Mouse (Mus musculus): Measurements from ENCODE around the gene Gpr1.

The Gpr1 gene

GRCm38 (mm10) chr1:63214271-63214558, at the start of gene Gpr1:
TSS of gene Gpr1 (minus strand) at chr1:63214543.
- no peak for DNase-seq

DNA sequence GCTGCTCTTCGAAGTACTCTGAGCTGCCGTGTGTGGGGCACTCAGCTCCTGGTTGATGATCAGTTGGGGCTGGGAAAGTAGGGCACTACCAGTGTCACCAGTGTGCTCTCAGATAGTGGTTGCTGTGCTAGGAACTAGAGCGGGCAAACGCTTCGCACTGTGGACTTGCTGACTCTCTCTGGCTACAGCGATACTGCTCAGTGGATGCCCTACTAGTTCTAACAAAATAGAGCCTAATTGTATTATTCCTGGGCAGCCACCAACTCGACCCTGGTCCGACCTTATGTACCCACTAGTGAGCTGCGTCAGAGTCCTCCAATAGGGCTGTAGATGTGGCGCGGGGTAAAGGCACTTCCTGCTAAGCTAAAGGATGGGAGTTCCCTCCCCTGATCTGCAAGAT, 49.3 kb upstream of the Gpr1 start:
- no peak for DNase-seq

GRCm38 (mm10) chr1:63261041-63261590, 46.8 kb upstream of the Gpr1 start:
- no peak for DNase-seq

- DNase-seq, result no peak
Observed at GRCm38 (mm10) chr1:63260742-63261033, 46.3 kb upstream of the Gpr1 start.

GRCm38 (mm10) chr1:63259916-63260741, 45.8 kb upstream of the Gpr1 start:
- DNase-seq, result no peak

GRCm38 (mm10) chr1:63259271-63259830, 45.0 kb upstream of the Gpr1 start:
- no peak for DNase-seq

DNA sequence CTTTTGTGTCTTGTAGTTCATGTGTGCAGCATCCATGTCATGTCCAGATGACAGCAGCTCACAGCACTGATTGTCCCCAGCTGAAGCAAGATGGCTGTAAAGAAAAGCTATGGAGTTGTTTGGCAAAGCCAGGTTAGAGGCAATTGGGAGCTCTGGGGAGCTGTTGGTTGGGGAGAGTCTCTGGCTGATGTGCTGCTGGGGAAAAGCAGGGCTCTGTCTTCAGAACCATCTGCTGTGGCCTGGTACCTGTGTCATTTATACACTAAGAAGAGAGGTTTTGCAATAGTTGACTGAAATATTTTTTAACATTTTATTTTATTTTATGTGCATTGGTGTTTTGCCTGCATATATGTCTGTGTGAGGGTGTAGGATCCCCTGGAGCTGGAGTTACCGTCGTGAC, 44.2 kb upstream of the Gpr1 start:
- DNase-seq, result no peak

GRCm38 (mm10) chr1:63256083-63256482, 41.7 kb upstream of the Gpr1 start:
- DNase-seq, result no peak

DNA sequence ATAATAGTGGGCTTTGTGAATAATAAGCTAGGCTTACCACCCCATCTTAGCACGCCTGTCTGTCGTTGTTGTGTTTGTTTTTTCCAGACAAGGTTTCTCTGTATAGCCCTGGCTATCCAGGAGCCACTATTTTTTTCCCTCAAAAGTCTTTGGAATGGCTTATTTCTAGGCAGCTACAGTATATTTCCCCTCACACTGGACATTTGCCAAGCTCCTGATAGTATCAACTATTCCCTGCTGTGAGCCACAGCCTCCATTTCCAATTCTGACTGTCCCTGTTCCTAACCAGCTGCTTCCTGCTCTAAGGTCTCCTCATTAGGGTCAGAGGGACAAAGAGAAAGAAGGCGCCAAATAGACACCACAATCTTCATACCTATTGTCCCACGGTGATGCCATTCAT, 40.8 kb upstream of the Gpr1 start:
- DNase-seq, result no peak

- DNase-seq, result no peak
Observed at GRCm38 (mm10) chr1:63253291-63253690, 38.9 kb upstream of the Gpr1 start.

DNA sequence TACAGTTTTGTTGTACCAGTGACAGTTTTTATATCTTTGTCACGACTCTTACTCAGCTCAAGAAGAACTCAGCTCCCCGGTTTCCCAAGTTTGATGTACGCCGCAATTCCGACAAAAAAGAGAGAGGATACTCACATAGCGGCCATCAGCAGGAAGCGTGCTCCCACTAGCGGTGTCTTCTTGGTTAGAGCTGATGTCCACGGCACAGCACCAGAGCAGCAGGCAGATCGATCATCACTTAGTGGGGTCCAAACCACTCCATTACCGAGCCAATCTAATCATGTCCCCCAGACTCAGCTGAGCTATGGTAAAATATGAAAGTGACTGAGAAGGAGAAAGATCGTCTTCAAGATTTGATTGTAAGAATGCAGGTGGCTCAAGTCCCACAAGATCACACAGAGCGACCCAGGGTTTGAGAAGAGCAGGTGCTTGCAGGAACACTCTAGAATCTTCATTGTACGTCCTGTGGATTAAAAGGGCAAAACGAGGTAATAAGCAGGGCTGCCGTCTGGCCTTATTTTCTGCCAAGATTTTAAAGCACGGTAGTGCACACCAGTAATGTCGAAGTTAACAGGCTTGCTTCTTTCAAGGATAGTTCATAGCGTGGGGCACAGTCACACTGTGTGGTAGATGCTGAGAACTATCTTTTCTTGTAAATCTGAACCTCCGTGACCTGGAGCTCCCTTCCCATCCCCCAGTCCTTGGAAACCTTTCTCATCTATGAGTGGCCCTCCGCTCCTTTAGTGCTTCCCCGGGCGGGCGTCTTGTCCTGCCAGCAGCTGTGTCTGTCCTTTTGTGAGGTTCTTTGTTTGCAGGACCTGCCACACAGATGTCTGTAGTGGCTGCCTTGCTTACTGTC, 38.2 kb upstream of the Gpr1 start:
- DNase-seq, result no peak

DNA sequence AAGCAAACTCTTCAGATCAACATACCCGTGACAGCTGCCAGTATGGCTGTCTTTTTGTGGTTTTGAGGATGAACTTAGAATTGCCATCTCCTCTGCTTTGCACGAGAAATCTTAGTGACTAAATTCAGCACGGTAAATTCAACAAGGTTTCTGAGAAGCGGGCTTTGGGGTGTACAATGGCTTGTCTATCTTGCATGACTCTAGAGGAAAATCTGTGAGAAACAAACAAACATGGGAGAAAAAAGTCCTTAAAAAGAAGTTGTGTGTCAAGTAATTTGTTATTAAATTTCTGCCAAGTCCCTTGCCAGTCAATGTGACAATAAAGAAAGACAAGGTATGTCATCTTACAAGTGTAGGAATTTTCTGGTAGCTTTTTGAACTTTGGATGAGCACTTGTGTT, 34.9 kb upstream of the Gpr1 start:
- no peak for DNase-seq

DNA sequence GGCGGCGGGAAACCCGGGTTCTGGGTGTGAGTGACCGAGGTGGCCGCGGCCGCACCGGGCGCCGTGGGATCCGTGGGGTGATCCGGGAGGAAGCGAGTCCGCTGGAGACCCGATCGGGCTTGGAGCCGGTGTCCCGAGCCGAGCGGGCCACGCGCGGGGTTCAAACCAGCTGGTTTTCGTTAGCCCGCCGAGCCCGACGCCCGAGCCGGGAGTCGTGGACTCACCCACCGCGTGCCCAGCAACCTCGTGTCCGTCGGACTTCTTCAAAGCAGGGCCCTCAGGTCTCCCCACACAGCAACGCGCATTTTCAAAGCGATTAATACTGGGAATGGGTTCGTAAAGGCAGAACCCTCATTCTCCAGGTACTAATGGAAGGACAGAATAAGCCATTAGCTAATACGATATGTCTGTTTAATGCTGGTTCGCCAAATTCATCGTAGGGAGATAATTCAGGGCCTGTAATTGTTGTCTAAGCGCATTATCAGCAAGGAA, 34.1 kb upstream of the Gpr1 start:
- DNase-seq, result no peak

DNA sequence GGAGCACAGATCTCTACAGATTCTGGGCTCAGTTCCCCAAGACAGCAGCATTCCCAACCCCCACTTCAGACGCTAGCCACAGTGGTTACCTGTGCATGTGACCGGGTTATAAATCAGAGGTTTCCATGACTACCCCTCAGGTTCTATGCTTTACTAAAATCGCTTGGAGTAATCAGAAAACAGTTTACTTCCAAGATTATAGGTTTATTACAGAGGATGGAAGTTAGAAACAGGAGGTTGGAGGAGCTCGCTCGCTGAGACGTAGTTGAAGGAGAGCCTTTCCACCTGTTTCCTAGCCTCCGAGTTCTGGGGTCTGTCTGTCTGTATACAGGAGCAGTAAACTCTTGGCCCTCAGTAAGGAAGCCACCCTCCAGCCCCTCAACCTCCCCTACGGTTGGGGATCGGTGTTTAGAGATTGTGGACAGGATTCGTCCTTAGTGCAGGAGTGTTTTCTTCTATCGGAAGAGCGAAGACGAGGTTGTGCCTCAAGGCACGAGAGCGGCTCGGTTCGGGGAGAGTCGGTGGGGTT, 33.6 kb upstream of the Gpr1 start:
- DNase-seq, result no peak

DNA sequence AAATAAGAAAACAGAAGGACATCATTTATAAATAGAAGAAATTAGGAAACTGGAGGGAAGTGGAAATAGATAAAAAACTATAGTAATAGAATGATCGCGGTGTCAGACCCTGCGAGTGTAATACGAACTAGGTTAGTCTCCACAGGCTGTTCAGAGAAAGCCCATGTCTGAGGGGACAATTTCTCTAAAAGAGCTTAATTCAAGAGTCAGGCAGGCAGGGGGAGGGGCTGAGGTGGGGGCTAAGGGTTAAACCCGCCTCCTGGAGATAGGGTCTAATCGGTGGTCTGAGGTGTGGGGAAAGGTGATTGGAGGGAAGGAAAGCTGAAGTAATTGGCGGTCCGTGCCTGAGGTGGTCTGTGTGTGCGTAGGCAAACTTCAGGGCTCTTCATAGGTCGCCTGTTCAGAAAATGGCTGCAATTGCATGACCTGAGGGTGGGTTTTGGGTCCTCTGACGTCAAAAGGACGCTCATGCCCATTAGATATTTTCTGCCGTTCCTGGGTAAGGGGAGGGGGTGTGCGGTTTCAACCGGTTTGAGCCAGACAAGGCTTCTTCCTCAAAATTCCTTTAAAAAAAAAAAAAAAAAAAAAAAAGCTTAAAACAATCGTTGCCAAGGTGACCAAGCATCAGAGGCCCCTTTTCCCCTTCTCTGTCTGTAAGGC, 32.6 kb upstream of the Gpr1 start:
- DNase-seq, result no peak

DNA sequence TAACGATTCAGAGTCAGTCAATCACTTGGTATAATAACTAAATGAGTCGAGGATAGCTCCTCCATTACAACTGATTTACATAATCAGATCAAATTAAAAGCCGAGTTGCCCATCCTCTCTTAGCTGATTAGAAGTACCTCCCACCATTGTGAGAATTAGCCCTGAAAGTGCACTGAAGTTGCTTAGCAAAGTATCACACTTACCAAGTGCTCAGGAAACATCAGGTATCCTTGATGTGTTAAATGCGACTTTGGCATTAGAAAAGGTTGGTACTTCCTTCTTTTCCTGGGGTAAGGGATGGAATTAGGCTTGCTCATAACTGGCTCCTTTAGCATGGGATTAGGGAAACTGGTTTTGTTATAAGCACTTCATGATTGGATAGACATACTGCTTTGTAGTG, 29.5 kb upstream of the Gpr1 start:
- DNase-seq, result no peak

DNA sequence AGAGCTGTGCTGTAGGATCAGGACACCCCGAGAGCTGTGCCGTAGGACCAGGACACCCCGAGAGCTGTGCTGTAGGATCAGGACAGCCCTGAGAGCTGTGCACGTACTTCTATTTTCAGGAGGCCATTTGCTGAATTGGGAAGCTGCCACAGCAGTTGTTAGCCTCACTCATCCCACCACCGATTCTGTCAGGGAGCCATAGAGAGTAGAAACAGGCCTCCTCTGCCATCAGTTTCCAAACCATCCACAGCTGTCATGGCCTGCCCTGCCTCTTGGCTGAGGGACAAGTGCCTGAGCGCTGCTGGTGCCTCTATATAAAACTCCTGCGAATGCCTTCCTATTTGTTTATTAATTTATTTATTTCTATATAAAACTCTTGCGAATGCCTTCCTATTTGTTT, 25.4 kb upstream of the Gpr1 start:
- DNase-seq, result no peak

DNA sequence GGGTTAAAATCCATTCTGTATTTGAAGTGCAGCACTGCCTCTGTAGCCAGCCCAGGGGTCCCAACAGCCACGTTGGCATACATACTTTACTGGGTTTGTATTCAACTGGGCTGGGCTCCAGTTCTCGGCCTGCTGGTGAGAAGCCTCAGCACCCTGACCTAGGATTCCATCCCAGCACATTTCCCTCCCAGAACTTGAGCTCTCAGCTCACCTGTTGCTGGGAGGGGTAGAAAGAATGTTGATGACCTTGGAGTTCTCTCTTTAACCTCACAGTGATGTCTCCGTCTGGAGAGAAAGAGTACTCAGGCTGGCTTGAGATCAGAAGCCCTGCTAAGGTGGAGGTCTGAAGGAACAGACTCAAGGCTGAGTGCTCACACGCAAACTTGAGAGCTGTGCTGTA, 25.0 kb upstream of the Gpr1 start:
- DNase-seq, result no peak

DNA sequence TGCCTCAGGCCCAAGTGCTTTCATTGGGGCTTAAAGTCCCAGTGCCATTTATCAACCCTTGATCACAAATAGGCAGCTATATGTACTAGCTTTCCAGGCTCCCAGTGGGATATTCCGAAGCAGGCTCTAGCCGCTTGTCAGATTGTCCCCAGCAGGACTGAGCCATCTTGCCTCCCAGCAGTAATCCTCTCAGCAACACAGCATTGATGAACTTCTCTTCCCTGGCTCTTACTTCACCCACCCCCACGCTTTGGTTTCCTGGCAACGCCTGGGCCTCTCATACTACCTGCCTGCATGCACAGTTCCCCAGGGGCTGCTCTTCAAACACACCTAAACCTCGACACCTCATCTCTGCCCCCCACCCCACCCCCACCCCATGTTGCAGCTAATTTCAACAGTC, 23.0 kb upstream of the Gpr1 start:
- DNase-seq, result no peak

DNA sequence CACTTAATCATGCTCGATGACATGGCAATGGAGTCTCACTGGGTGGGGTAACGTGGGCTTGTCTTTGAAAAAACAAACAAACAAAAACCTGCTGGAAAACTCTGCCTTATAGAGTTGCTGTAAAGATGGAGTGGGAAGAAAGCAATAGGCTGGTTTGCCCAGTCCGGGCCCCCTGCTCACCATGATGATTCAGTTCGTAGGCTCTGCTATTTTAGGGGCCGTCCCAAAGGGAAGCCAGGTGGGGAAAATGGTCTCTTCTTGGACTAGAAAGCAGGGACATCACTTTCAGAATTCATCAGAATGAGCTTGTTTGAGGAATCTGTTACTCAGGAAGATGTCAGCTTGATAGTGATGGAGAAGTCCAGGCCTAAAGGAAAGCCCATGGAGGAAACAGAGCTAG, 12.9 kb upstream of the Gpr1 start:
- DNase-seq, result no peak

- DNase-seq, result no peak
Observed at GRCm38 (mm10) chr1:63225890-63226289, 11.5 kb upstream of the Gpr1 start.

DNA sequence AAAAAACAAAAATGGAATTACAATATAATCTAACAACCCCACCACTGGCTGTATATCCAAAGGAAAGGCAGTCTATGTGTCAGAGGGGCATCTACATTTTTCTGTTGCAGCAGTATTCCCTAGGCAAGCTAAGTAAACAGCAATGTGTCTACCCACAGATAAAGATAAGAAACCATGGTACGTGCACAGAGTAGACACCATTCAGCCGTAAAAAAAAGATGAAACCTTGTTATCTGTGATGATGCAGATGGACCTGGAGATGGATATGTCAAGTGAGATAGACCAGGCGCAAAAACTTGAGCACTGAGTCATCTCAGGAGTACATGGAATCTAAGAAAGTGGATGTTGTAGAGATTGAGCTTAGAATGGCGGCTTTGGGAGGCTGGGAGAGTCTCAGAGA, 10.7 kb upstream of the Gpr1 start:
- DNase-seq, result no peak

GRCm38 (mm10) chr1:63219277-63219676, 4.9 kb upstream of the Gpr1 start:
- DNase-seq, result no peak
